Mouse (Mus musculus) MEL (cell line): Measurements from ENCODE around the gene G430095P16Rik.

Source experiments
- CHD2 ChIP-seq: IDR thresholded peaks from 2 replicates; pipeline ENCODE4 v1.6.1; 2011; ENCODE audit warnings: low read length, improper control_type of control experiment
- CTCF ChIP-seq, 3 experiments: IDR thresholded peaks in 2 of 3; conservative IDR thresholded peaks in 1 of 3; 2 replicates each; pipeline ENCODE4 v1.5.1; 2011 to 2012; ENCODE audit warnings: low read length in 3 of 3, low read depth in 2 of 3, mild to moderate bottlenecking in 2 of 3, improper control_type of control experiment in 1 of 3, inconsistent platforms in 1 of 3, mixed read lengths in 1 of 3, moderate library complexity in 1 of 3; ENCODE audit not compliant: control insufficient read depth in 1 of 3, insufficient read depth in 1 of 3, poor library complexity in 1 of 3, severe bottlenecking in 1 of 3
- GABPA ChIP-seq: IDR thresholded peaks from 2 replicates; pipeline ENCODE4 v1.6.1; 2012; ENCODE audit warnings: low read depth, mild to moderate bottlenecking, inconsistent platforms, low read length, improper control_type of control experiment, moderate library complexity
- GATA1 ChIP-seq: IDR thresholded peaks from 2 replicates; pipeline ENCODE4 v1.6.1; 2011; ENCODE audit warnings: low read depth, low read length, improper control_type of control experiment
- HCFC1 ChIP-seq: IDR thresholded peaks from 2 replicates; pipeline ENCODE4 v1.6.1; 2012; ENCODE audit warnings: low read depth, mild to moderate bottlenecking, inconsistent platforms, low read length, improper control_type of control experiment, moderate library complexity
- MEF2A ChIP-seq: IDR thresholded peaks from 2 replicates; pipeline ENCODE4 v1.6.1; 2014; ENCODE audit warnings: low read depth, mild to moderate bottlenecking, inconsistent platforms, low read length, improper control_type of control experiment; ENCODE audit not compliant: poor library complexity, insufficient replicate concordance, severe bottlenecking; ENCODE audit errors: extremely low read depth
- NELFE ChIP-seq: IDR thresholded peaks from 2 replicates; pipeline ENCODE4 v1.6.1; 2011; ENCODE audit warnings: low read depth, low read length, improper control_type of control experiment
- POLR2A ChIP-seq, 2 experiments: IDR thresholded peaks; 2 replicates each; pipeline ENCODE4 v1.6.1; 2011 to 2012; ENCODE audit warnings: low read length in 2 of 2, mild to moderate bottlenecking in 2 of 2, control low read depth in 1 of 2, improper control_type of control experiment in 1 of 2, low read depth in 1 of 2, moderate library complexity in 1 of 2; ENCODE audit not compliant: control insufficient read depth in 1 of 2, insufficient read depth in 1 of 2, poor library complexity in 1 of 2
- POLR2AphosphoS2 ChIP-seq: IDR thresholded peaks from 2 replicates; pipeline ENCODE4 v1.6.1; 2011; ENCODE audit warnings: low read length, improper control_type of control experiment
- RCOR1 ChIP-seq: IDR thresholded peaks from 2 replicates; pipeline ENCODE4 v1.6.1; 2012; ENCODE audit warnings: low read depth, mild to moderate bottlenecking, inconsistent platforms, low read length, improper control_type of control experiment
- SMC3 ChIP-seq: IDR thresholded peaks from 2 replicates; pipeline ENCODE4 v1.6.1; 2011; ENCODE audit warnings: low read depth, low read length, improper control_type of control experiment
- TAL1 ChIP-seq: IDR thresholded peaks from 2 replicates; pipeline ENCODE4 v1.6.1; 2012; ENCODE audit warnings: mild to moderate bottlenecking, inconsistent platforms, low read length, moderate library complexity, mixed read lengths
- UBTF ChIP-seq: IDR thresholded peaks from 2 replicates; pipeline ENCODE4 v1.6.1; 2012; ENCODE audit warnings: low read depth, mild to moderate bottlenecking, inconsistent platforms, low read length, improper control_type of control experiment, moderate library complexity, borderline replicate concordance; ENCODE audit not compliant: insufficient read depth
- ZKSCAN1 ChIP-seq: IDR thresholded peaks from 2 replicates; pipeline ENCODE4 v1.6.1; 2012; ENCODE audit warnings: low read depth, mild to moderate bottlenecking, inconsistent platforms, low read length, improper control_type of control experiment, moderate library complexity

- TF ChIP-seq CTCF (IDR thresholded peaks at IDR 0.05 in 2 of 3, conservative IDR thresholded peaks at IDR 0.05 in 1 of 3; ENCODE audit: control insufficient read depth in 1 of 3, insufficient read depth in 1 of 3, low read depth in 2 of 3, low read length in 3 of 3, poor library complexity in 1 of 3, severe bottlenecking in 1 of 3) (no peak), ZKSCAN1 (no peak), CHD2 (no peak), NELFE (no peak), RCOR1 (no peak), GATA1 (no peak), POLR2A (IDR thresholded peaks at IDR 0.05; ENCODE audit: control insufficient read depth in 1 of 2, insufficient read depth in 1 of 2, low read depth in 1 of 2, low read length in 2 of 2, poor library complexity in 1 of 2) (0 out of 4 replicates have a peak, but pooled peaks of 1 of the 2 experiments have one; percentile 29), GABPA (no peak), TAL1 (no peak), UBTF (no peak), MEF2A (no peak), HCFC1 (no peak), SMC3 (no peak), POLR2AphosphoS2 (no peak)
These were observed 20.2 kb upstream of the G430095P16Rik start for GRCm38 (mm10) chr8:84702561-84702960.
